Mouse (Mus musculus) neural tube, embryonic 14.5 days (tissue): Measurements from ENCODE around the gene Sirt6. TPM values are rescaled to one million over a fixed set of nuclear protein-coding genes. Genes with fewer than 3 reads are reported as not detected.
A peak's percentile ranks its signal among the peaks of the same experiment; 100 is the strongest.
"Not testable (repeated sequence)": the region's sequence is repeated elsewhere in the genome, so short reads cannot be mapped to it uniquely, and the experiment has no call there.

Source experiments
- ATAC-seq: fragments of 200-750 bp; cut with Nextera tagmentation; 2 replicates; pipeline ENCODE4 v1.8.0; 2017; ENCODE audit warnings: low read depth, mild to moderate bottlenecking, moderate TSS enrichment, moderate library complexity
- H3K27ac ChIP-seq: fragments of 300-500 bp; sonication (generic); 2 replicates; pipeline ENCODE4 v1.5.1; 2014; ENCODE audit warnings: low read depth, mild to moderate bottlenecking, control low read depth, low read length, moderate library complexity, mixed read lengths
- H3K27me3 ChIP-seq: fragments of 300-500 bp; sonication (generic); 2 replicates; pipeline ENCODE4 v1.6.1; 2014; ENCODE audit warnings: low read length; ENCODE audit not compliant: control insufficient read depth, insufficient read depth
- H3K36me3 ChIP-seq: fragments of 300-500 bp; sonication (generic); 2 replicates; pipeline ENCODE4 v1.6.1; 2014; ENCODE audit warnings: low read length, mixed read lengths; ENCODE audit not compliant: control insufficient read depth, insufficient read depth
- H3K4me1 ChIP-seq: fragments of 300-500 bp; sonication (generic); 2 replicates; pipeline ENCODE4 v1.6.1; 2014; ENCODE audit warnings: low read length; ENCODE audit not compliant: control insufficient read depth, insufficient read depth
- H3K4me2 ChIP-seq: fragments of 300-500 bp; sonication (generic); 2 replicates; pipeline ENCODE4 v1.6.1; 2014; ENCODE audit warnings: mild to moderate bottlenecking, low read depth, low read length, control low read depth
- H3K4me3 ChIP-seq: fragments of 300-500 bp; sonication (generic); 2 replicates; pipeline ENCODE4 v1.5.1; 2014; ENCODE audit warnings: low read depth, low read length, control low read depth, mixed read lengths
- H3K9ac ChIP-seq: fragments of 300-500 bp; sonication (generic); replicated peaks from 2 replicates; pipeline ENCODE4 v1.6.1; 2014; ENCODE audit warnings: low read depth, mild to moderate bottlenecking, control low read depth, low read length, mixed read lengths
- H3K9me3 ChIP-seq: fragments of 300-500 bp; sonication (generic); 2 replicates; pipeline ENCODE4 v1.6.1; 2016; ENCODE audit warnings: low read length; ENCODE audit not compliant: control insufficient read depth
- WGBS: fragments of 180-500 bp; shearing (Covaris S2); extraction: QIAGEN DNeasy Blood & Tissue Kit; methylation state at CpG from one replicate; pipeline ENCODE4 v1.1.7; 2014; 5-methylcytosine and 5-hydroxymethylcytosine counted together
- polyA plus RNA-seq: library from polyadenylated mRNA; unstranded; fragments of >200 nt; fragmentation: Nextera tagmentation; extraction: Ambion mirVana; gene quantifications from 2 replicates; pipeline ENCODE4 v1.2.1, GENCODE M21; 2014

Sirt6 gene
- polyA plus RNA-seq, result 48.9 and 53.6 TPM in 2 replicates

- peak within 1 kb of the TSS; percentile 83 for H3K9ac ChIP-seq
- peak within 1 kb of the TSS; percentile 77 for H3K4me3 ChIP-seq
- peak within 1 kb of the TSS; percentile 90 for H3K27ac ChIP-seq
- peaks cover 24% of the 10 kb centered on the region for H3K36me3 ChIP-seq
- ATAC-seq, result peak; percentile 90
- H3K27me3 ChIP-seq, result no peaks in the 10 kb centered on the region
- H3K4me1 ChIP-seq, result peaks cover 15% of the 10 kb centered on the region
- H3K4me2 ChIP-seq, result peak within 1 kb of the TSS; percentile 91
- H3K9me3 ChIP-seq, result no peaks in the 10 kb centered on the region
- WGBS, result 5% methylated on average over 40 of the region's 40 CpGs
Measured at GRCm38 (mm10) chr10:81626994-81627835, at the start of gene Sirt6. Sirt6 (minus strand) TSS chr10:81627797.

GRCm38 (mm10) chr10:81656174-81656573 is 28.6 kb upstream of the Sirt6 start:
- Histone ChIP-seq H3K4me1 (no peaks in the 10 kb centered on the region), H3K4me2 (no peak overlapping the region), H3K27ac (no peak overlapping the region), H3K36me3 (no peaks in the 10 kb centered on the region), H3K4me3 (no peak overlapping the region), H3K27me3 (no peaks in the 10 kb centered on the region), H3K9me3 (peaks cover 36% of the 10 kb centered on the region), H3K9ac (no peak overlapping the region)
- ATAC-seq, result no peak
- 98% methylated on average over 2 of the region's 2 CpGs for WGBS

GRCm38 (mm10) chr10:81655178-81655577 is 27.6 kb upstream of the Sirt6 start:
- ATAC-seq, result no peak
- Histone ChIP-seq H3K27ac (no peak overlapping the region), H3K9me3 (peaks cover 36% of the 10 kb centered on the region), H3K4me2 (no peak overlapping the region), H3K36me3 (no peaks in the 10 kb centered on the region), H3K9ac (no peak overlapping the region), H3K27me3 (no peaks in the 10 kb centered on the region), H3K4me1 (no peaks in the 10 kb centered on the region), H3K4me3 (no peak overlapping the region)
- WGBS, result 97% methylated on average over 10 of the region's 10 CpGs

DNA sequence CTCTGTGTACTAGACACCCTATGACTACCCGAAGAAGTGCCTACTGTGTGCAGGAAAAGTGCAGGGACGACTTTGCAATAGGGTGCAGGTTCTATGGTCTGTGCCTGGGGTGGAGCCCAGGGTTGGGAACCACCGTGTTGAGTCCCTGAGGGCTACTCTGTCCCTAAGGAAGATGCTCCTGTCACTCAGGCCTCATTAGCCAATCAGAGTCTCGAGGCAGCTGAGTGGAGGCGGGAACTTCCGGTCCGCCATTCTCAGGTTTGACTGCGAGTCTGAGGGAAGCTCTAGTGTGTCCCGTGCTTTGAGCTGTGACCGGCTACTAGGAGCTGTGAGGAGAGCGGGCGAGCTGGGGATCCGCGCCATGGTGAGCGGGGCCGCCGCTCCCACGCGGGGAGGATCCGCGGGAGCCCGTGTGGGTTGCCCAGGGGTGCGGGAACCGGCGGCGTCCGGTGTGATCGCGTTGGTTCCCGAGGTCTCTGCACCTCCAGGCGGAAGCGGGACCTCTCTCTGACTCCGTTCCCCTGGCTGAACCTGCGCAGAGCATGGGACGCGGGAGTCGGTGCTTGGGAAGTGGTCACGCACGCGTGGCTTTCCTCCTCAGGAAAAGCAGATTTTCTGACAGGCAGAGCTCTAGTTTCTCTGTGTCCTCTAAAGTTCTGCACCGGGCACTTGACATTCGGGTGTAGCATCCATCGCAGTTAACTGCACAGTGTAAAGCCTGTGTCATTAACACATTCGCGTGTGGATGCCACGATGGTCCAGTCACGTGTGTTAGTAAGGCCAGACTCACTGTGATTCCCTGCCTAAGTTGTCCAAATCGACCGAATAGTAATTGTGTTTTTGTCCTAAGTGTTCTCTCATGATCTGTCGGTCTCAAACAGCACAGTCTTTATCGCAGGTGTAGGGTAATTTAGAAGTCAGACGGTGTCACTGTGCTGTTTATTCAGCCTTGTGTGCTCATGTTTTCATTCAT is 21.5 kb upstream of the Sirt6 start, which contains the start of gene Gm10778:
TSS of gene Gm10778 (plus strand) at position 257 of the 973 bp plus-strand sequence.
- not testable (repeated sequence) for H3K27me3 ChIP-seq, H3K4me1 ChIP-seq, H3K36me3 ChIP-seq, H3K9me3 ChIP-seq
- 2% methylated on average over 30 of the region's 52 CpGs for WGBS
- peak within 1 kb of the TSS; percentile 47 for H3K4me2 ChIP-seq
- peak within 1 kb of the TSS; percentile 44 for H3K4me3 ChIP-seq
- peak; percentile 96 for ATAC-seq
- peak within 1 kb of the TSS; percentile 47 for H3K9ac ChIP-seq
- H3K27ac ChIP-seq, result peak within 1 kb of the TSS; percentile 67

DNA sequence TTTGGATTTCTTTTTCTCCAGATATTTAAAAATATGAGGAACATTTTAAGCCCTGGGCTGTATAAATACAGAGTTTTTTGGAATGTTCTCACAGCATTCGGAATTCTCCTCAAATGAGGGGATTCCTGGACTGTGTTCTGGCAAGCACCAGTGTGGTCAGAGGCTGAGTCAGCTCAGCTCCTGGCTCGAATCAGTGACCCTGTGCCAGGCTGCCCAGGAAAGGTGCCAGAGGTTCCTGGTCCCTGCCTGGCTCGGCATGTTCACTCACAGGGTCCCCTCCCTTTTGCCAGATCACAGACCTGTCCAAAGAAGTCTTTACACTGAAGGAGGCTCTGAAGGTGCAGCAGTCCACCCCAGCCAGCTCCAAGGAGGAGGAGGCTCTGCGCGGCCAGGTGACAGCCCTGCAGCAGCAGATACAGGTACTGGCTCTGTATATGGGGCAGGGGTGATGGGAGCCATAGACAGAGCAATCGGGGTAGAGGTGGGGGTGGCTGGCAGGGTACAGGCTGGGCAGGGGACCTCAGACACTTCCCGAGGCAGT is 18.5 kb upstream of the Sirt6 start:
- H3K4me2 ChIP-seq, result no peak overlapping the region
- H3K27me3 ChIP-seq, result no peaks in the 10 kb centered on the region
- H3K36me3 ChIP-seq, result no peaks in the 10 kb centered on the region
- no peak overlapping the region for H3K4me3 ChIP-seq
- H3K4me1 ChIP-seq, result peaks cover 19% of the 10 kb centered on the region
- no peak overlapping the region for H3K9ac ChIP-seq
- 81% methylated on average over 7 of the region's 7 CpGs for WGBS
- ATAC-seq, result no peak
- H3K27ac ChIP-seq, result no peak overlapping the region
- H3K9me3 ChIP-seq, result no peaks in the 10 kb centered on the region

DNA sequence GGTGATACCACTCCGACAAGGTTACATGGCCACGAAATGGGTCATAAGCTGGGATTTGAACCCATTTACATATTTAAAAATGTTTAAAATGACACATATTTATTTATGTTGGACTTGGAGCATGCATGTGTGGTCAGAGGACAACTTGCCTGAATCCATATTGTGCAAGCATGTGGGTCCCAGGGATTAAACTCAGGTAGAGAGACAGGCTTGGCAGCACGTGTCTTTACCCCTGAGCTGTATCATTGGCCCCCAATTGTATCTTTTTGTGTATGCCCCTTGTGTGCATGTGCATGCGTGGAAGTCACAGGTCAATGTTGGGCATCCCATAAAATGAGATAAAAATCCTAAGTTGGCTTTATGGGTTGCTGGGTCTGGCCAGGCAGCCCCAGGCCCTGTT is 17.8 kb upstream of the Sirt6 start:
- Histone ChIP-seq H3K4me3 (no peak overlapping the region), H3K27ac (no peak overlapping the region), H3K36me3 (no peaks in the 10 kb centered on the region), H3K4me1 (peaks cover 19% of the 10 kb centered on the region), H3K9me3 (no peaks in the 10 kb centered on the region), H3K4me2 (no peak overlapping the region), H3K9ac (no peak overlapping the region), H3K27me3 (no peaks in the 10 kb centered on the region)
- WGBS, result 91% methylated on average over 4 of the region's 4 CpGs
- ATAC-seq, result no peak

- H3K4me3 ChIP-seq, result no peak overlapping the region
- H3K27ac ChIP-seq, result no peak overlapping the region
Measured at GRCm38 (mm10) chr10:81644716-81645115, 17.1 kb upstream of the Sirt6 start.

DNA sequence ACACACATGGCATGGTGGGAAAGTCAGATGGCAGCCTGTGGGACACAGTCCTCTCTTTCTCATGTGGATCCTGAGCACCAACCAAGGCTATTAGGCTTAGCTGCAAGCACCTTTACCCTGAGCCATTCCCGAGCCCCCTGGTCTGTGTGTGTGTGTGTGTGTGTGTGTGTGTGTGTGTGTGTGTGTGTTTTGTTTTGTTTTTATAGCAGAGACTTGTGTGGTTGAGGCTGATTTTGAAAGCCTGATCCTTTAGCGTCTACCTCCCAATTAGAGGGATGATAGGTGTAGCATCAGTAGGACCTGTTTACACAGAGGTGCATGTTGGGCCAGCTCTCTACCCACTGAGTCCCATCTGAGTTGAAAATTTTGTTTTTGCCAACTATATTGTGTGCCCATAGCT is 16.6 kb upstream of the Sirt6 start:
- peak; percentile 21; the same call in 1 of the 2 replicates for ATAC-seq
- Histone ChIP-seq H3K9ac (peak overlapping the region; percentile 86; the same call in 1 of the 2 replicates), H3K4me2 (peak overlapping the region; percentile 74), H3K36me3 (no peaks in the 10 kb centered on the region), H3K27ac (peak overlapping the region; percentile 93), H3K4me3 (peak overlapping the region; percentile 69), H3K27me3 (no peaks in the 10 kb centered on the region), H3K9me3 (no peaks in the 10 kb centered on the region), H3K4me1 (peaks cover 19% of the 10 kb centered on the region)
- WGBS, result 64% methylated on average over 2 of the region's 2 CpGs

More at GRCm38 (mm10) chr10:81644716-81645115, 17.1 kb upstream of the Sirt6 start:
- Histone ChIP-seq H3K4me1 (peaks cover 19% of the 10 kb centered on the region), H3K9ac (0 out of 2 replicates have a peak overlapping the region, but pooled peaks have one; percentile 1), H3K36me3 (no peaks in the 10 kb centered on the region), H3K9me3 (no peaks in the 10 kb centered on the region), H3K4me2 (no peak overlapping the region), H3K27me3 (no peaks in the 10 kb centered on the region)
- WGBS, result 92% methylated on average over 18 of the region's 18 CpGs
- no peak for ATAC-seq
